Mouse (Mus musculus) forebrain, embryonic 15.5 days (tissue): ENCODE results near the gene Rcn3. TPM values are rescaled to one million over a fixed set of nuclear protein-coding genes. Genes with fewer than 3 reads are reported as not detected.

Experiments used
- ATAC-seq: fragments of 200-750 bp; cut with Nextera tagmentation; replicated peaks from 2 replicates; pipeline ENCODE4 v1.8.0; 2017; ENCODE audit warnings: mild to moderate bottlenecking, moderate TSS enrichment, moderate library complexity
- H3K27ac ChIP-seq: fragments of 300-500 bp; sonication (generic); replicated peaks from 2 replicates; pipeline ENCODE4 v1.5.1; 2015; ENCODE audit warnings: mild to moderate bottlenecking, inconsistent platforms
- H3K27me3 ChIP-seq: fragments of 300-500 bp; sonication (generic); 2 replicates; pipeline ENCODE4 v1.6.1; 2015; ENCODE audit warnings: inconsistent platforms
- H3K36me3 ChIP-seq: fragments of 300-500 bp; sonication (generic); 2 replicates; pipeline ENCODE4 v1.6.1; 2015; ENCODE audit warnings: mild to moderate bottlenecking, inconsistent platforms
- H3K4me1 ChIP-seq: fragments of 300-500 bp; sonication (generic); 2 replicates; pipeline ENCODE4 v1.6.1; 2015; ENCODE audit warnings: inconsistent platforms
- H3K4me2 ChIP-seq: fragments of 300-500 bp; sonication (generic); replicated peaks from 2 replicates; pipeline ENCODE4 v1.6.1; 2015; ENCODE audit warnings: mild to moderate bottlenecking, inconsistent platforms
- H3K4me3 ChIP-seq: fragments of 300-500 bp; sonication (generic); 2 replicates; pipeline ENCODE4 v1.5.1; 2015; ENCODE audit warnings: mild to moderate bottlenecking, inconsistent platforms
- H3K9ac ChIP-seq: fragments of 300-500 bp; sonication (generic); replicated peaks from 2 replicates; pipeline ENCODE4 v1.6.1; 2015; ENCODE audit warnings: mild to moderate bottlenecking, inconsistent platforms
- H3K9me3 ChIP-seq: fragments of 300-500 bp; sonication (generic); 2 replicates; pipeline ENCODE4 v1.6.1; 2016; ENCODE audit warnings: inconsistent platforms
- WGBS: fragments of 180-500 bp; shearing (Covaris S2); methylation state at CpG from one replicate; pipeline ENCODE4 v1.1.7; 2015; ENCODE audit warnings: mixed read lengths; 5-methylcytosine and 5-hydroxymethylcytosine counted together
- polyA plus RNA-seq: library from polyadenylated mRNA; unstranded; fragments of >200 nt; fragmentation: Nextera tagmentation; extraction: Ambion mirVana; gene quantifications from 2 replicates; pipeline ENCODE4 v1.2.1, GENCODE M21; 2015

Gene Rcn3
- polyA plus RNA-seq, result 49.6 and 54.4 TPM in 2 replicates

DNA sequence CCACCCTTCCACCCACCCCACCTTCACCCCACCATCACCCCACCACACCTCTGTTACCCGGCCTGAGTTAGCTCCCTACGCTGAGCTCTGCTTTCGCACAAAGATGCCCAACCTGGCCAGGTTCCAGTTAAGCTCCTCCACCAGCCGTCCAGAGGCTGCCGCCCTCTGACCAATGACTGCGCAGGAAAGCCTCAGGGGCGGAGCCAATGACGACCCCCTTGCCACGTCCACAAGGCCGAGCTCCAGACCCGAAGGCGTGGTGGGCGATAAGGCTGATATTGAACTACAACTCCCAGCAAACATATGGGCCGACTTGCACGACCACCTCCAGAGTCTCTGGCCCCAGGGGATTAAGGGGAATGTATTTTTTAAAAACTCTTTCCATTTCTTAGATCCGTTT is at the start of gene Rcn3:
TSS of gene Rcn3 (minus strand) at position 174 of the 400 bp plus-strand sequence.
- Histone ChIP-seq H3K4me1 (peaks cover 13% of the 10 kb centered on the region), H3K27ac (0 out of 2 replicates have a peak within 1 kb of the TSS, but pooled peaks have one; percentile 27), H3K36me3 (no peaks in the 10 kb centered on the region), H3K4me3 (peak within 1 kb of the TSS; percentile 43), H3K27me3 (no peaks in the 10 kb centered on the region), H3K4me2 (peak within 1 kb of the TSS; percentile 51), H3K9ac (peak within 1 kb of the TSS; percentile 40), H3K9me3 (no peaks in the 10 kb centered on the region)
- 0% methylated on average over 16 of the region's 16 CpGs for WGBS
- ATAC-seq, result peak; percentile 95

DNA sequence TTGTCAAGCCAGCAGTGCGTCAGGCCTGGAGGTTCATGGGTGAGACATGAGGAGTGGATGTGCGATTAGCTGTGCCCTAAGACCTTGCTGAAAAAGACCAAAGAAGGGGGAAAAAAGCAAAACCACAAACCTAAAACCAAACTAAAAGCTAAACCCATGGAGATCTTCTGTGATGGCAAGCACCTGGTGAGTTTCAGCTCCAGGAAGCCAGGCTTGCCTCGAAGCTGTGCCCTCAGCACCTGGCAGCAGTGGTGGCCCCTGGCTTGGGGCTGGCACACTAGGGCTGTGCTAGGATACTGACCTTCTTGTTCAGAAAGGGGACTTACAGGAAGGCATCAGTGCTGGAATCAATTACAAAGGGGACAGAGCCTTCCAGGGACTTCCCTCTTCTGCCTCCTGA is 49.3 kb upstream of the Rcn3 start:
- WGBS, result 92% methylated on average over 3 of the region's 3 CpGs
- H3K4me3 ChIP-seq, result no peak overlapping the region
- H3K27me3 ChIP-seq, result no peaks in the 10 kb centered on the region
- no peak for ATAC-seq
- no peaks in the 10 kb centered on the region; the same call in 1 of the 2 replicates for H3K36me3 ChIP-seq
- H3K27ac ChIP-seq, result no peak overlapping the region
- peaks cover 2% of the 10 kb centered on the region; the same call in 1 of the 2 replicates for H3K4me1 ChIP-seq
- H3K9me3 ChIP-seq, result no peaks in the 10 kb centered on the region
- no peak overlapping the region for H3K4me2 ChIP-seq
- H3K9ac ChIP-seq, result no peak overlapping the region

- no peak overlapping the region for H3K27ac ChIP-seq
- WGBS, result 78% methylated on average over 8 of the region's 8 CpGs
- no peaks in the 10 kb centered on the region; the same call in 1 of the 2 replicates for H3K27me3 ChIP-seq
- H3K9me3 ChIP-seq, result no peaks in the 10 kb centered on the region
- H3K9ac ChIP-seq, result no peak overlapping the region
- H3K4me2 ChIP-seq, result no peak overlapping the region
- peaks cover 10% of the 10 kb centered on the region for H3K4me1 ChIP-seq
- H3K36me3 ChIP-seq, result no peaks in the 10 kb centered on the region; the same call in 1 of the 2 replicates
- no peak for ATAC-seq
- H3K4me3 ChIP-seq, result no peak overlapping the region
Measured at GRCm38 (mm10) chr7:45139904-45140723, 48.1 kb upstream of the Rcn3 start.

DNA sequence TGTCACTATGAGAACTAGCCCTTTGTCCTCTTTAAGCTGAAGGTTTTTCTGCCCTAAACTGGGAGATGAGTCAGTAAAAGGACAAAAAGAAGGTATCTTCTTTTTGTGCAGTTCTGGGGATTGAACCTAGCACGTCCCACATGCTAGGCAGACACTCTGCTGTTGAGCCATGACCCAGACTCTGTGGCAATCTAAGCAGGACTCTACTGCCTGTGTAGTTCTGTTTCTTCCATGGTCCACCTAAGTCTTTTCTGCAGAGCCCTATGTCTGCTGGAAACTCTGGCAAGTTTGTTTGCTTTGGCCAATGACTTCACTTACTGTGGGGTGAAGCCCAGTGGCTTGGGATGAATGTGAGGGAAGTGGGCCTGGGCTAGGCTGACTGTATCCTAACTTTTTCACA is 46.4 kb upstream of the Rcn3 start:
- Histone ChIP-seq H3K9ac (no peak overlapping the region), H3K4me1 (peaks cover 10% of the 10 kb centered on the region), H3K27ac (no peak overlapping the region), H3K9me3 (no peaks in the 10 kb centered on the region), H3K36me3 (no peaks in the 10 kb centered on the region), H3K4me3 (no peak overlapping the region), H3K4me2 (no peak overlapping the region), H3K27me3 (no peaks in the 10 kb centered on the region; the same call in 1 of the 2 replicates)
- 79% methylated on average over 1 of the region's 1 CpGs for WGBS
- no peak for ATAC-seq

DNA sequence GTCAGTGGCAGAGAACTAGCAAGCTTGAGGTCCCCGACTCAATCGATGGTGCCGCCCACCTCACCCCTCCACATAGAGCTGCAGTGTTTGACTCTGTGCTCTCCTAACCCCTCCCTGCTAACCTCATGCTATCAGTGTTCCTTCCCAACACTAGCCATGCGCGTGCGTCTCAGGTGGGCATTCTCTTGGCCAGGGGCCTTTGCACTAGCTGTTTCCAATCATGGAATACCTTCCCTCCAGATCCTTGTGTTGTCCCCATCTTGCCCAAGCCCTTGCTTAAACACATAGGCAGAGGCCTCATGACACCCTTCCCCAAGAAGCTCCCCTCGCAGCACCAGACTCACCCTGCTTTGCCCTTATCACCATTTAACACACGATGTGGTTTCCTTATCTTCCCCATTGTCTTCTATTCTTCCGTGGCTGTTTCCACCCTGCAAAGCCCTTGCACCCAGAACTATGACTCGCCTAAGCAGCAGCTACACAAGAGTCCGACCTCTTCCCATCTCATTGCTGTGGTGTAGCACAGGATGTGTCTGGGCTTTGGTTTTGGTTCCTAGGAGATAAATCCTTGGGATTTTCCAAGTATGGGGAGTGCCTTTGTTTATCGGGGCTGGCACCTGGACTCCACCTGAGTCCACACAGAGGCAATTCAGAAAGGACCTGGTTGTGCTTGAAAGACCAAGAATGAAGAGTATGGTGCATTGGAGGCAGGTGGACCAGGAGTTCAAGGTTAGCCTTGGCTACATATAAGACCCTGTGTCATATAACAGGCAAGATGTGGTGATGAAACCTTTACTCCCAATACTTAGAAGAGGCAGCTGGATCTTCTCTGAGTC is 45.4 kb upstream of the Rcn3 start:
- 85% methylated on average over 12 of the region's 12 CpGs for WGBS

DNA sequence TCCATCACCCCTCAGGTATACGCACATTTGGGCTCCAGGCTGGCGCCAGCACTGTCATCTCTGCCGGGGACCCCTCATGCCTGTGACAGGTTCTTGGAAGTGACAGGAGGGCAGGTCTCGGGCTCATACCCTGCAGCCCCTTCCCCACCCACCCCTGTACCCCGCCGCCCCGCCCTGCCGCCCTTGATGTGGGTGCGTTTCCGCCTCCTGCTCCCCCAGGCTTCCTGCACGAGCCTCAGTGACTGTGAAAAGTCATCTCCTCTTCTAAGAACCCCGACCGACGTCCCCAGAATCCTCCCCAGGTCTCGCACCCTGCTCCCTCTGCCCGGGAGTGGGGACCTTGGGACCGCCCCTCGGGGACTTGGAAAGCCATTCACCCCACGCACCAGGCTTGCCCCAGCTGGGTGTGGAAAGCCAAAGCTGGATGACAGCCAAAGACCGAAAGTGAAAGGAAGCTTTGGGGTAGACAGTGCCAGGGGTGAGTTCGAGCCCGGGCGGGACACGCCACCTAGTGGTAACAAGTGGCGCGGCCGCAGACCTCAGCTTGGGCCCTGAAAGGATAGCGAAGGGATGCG is 44.1 kb upstream of the Rcn3 start, which contains the start of the genes Gm45713 and Flt3l:
TSS of gene Gm45713 (minus strand) at position 239 of the 575 bp plus-strand sequence.
TSS of gene Flt3l (minus strand) at position 440 of the 575 bp plus-strand sequence.
- no peaks in the 10 kb centered on the region for H3K9me3 ChIP-seq
- no peaks in the 10 kb centered on the region; the same call in 1 of the 2 replicates for H3K27me3 ChIP-seq
- H3K4me1 ChIP-seq, result peaks cover 10% of the 10 kb centered on the region
- no peak within 1 kb of the TSS for H3K27ac ChIP-seq
- peak within 1 kb of the TSS; percentile 46 for H3K4me3 ChIP-seq
- H3K9ac ChIP-seq, result peak within 1 kb of the TSS; percentile 55
- H3K4me2 ChIP-seq, result peak within 1 kb of the TSS; percentile 79
- H3K36me3 ChIP-seq, result no peaks in the 10 kb centered on the region
- WGBS, result 2% methylated on average over 29 of the region's 29 CpGs
- peak; percentile 88 for ATAC-seq

More for the DNA sequence above, 45.4 kb upstream of the Rcn3 start:
- Histone ChIP-seq H3K9ac (no peak overlapping the region), H3K27me3 (no peaks in the 10 kb centered on the region; the same call in 1 of the 2 replicates), H3K4me2 (no peak overlapping the region), H3K27ac (no peak overlapping the region), H3K9me3 (no peaks in the 10 kb centered on the region), H3K36me3 (no peaks in the 10 kb centered on the region), H3K4me3 (no peak overlapping the region), H3K4me1 (peaks cover 10% of the 10 kb centered on the region)
- no peak for ATAC-seq

- WGBS, result 87% methylated on average over 3 of the region's 3 CpGs
- H3K4me2 ChIP-seq, result 0 out of 2 replicates have a peak overlapping the region, but pooled peaks have one; percentile 79
- H3K27me3 ChIP-seq, result no peaks in the 10 kb centered on the region; the same call in 1 of the 2 replicates
- no peaks in the 10 kb centered on the region for H3K36me3 ChIP-seq
- no peak overlapping the region for H3K9ac ChIP-seq
- peaks cover 10% of the 10 kb centered on the region for H3K4me1 ChIP-seq
- no peaks in the 10 kb centered on the region for H3K9me3 ChIP-seq
- H3K27ac ChIP-seq, result no peak overlapping the region
- ATAC-seq, result no peak
- no peak overlapping the region for H3K4me3 ChIP-seq
Measured at GRCm38 (mm10) chr7:45135370-45135769, 43.3 kb upstream of the Rcn3 start.

DNA sequence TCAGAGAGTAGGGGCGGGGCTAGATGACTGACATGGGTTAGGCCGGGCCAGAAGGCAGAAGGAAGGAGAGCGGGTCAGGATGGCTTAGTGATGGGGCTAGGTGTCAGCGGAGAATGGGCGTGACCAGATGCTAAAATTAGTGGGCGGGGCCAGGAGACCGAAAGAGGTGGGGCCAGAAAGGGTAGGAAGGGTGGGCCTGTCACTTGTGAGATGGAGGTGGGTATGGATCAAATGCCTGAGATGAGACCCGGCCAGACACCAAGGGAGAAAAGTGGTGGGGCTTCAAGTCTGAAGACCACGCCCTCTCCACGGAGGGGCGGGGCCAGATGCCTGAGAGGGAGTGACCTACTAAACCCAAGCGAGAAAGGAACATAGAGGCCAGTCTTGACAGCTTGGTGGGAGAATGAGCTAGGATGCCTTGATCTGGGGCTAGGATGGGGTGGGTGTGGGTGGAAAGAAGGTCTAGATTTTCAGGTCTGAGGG is 42.6 kb upstream of the Rcn3 start:
- no peak overlapping the region for H3K27ac ChIP-seq
- H3K36me3 ChIP-seq, result no peaks in the 10 kb centered on the region
- ATAC-seq, result no peak
- peaks cover 15% of the 10 kb centered on the region for H3K4me1 ChIP-seq
- no peak overlapping the region for H3K9ac ChIP-seq
- no peak overlapping the region for H3K4me3 ChIP-seq
- no peak overlapping the region for H3K4me2 ChIP-seq
- no peaks in the 10 kb centered on the region for H3K9me3 ChIP-seq
- H3K27me3 ChIP-seq, result no peaks in the 10 kb centered on the region; the same call in 1 of the 2 replicates
- 10% methylated on average over 12 of the region's 12 CpGs for WGBS

DNA sequence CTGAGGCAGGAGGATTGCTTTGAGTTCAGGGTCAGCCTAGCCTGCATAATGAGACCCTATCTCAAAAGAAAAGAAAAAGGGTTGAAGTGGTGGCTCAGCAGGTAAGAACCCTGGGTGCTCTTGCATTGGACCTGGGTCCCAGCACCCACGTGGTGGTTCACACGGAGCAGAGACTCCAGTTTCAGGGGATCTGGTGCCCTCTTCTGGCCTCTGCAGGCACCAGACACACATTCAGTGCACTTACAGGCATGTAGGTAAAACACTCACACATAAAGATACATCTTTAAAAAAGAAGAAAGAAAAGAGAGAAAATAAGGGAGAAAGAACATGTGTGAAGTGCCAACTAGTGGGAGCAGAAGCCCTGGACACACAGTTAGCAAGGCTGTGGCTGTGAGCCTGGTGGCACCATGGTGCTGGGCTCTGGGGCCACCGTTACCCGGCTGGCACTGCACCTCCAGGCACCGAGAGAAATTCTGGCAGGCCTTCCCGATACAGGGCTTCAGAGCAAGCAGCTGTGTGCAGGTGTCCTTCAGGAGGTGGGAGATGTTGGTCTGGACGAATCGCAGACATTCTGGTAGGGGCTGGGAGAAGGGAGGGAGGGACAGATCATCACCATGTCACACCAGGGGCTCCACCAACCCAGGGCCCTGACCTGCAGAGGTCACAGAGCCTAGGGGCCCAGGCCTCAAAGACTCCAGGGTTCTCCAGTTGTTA is 41.6 kb upstream of the Rcn3 start:
- Histone ChIP-seq H3K27ac (no peak overlapping the region), H3K4me3 (no peak overlapping the region), H3K36me3 (no peaks in the 10 kb centered on the region), H3K4me2 (no peak overlapping the region), H3K27me3 (no peaks in the 10 kb centered on the region; the same call in 1 of the 2 replicates), H3K4me1 (peaks cover 19% of the 10 kb centered on the region), H3K9ac (no peak overlapping the region), H3K9me3 (no peaks in the 10 kb centered on the region)
- ATAC-seq, result no peak
- 74% methylated on average over 8 of the region's 8 CpGs for WGBS

GRCm38 (mm10) chr7:45131850-45132249 is 39.8 kb upstream of the Rcn3 start:
- no peak overlapping the region for H3K27ac ChIP-seq
- WGBS, result 80% methylated on average over 11 of the region's 11 CpGs
- H3K27me3 ChIP-seq, result no peaks in the 10 kb centered on the region; the same call in 1 of the 2 replicates
- no peak overlapping the region for H3K4me2 ChIP-seq
- H3K36me3 ChIP-seq, result peaks cover 5% of the 10 kb centered on the region
- no peaks in the 10 kb centered on the region for H3K9me3 ChIP-seq
- peaks cover 29% of the 10 kb centered on the region for H3K4me1 ChIP-seq
- no peak overlapping the region for H3K4me3 ChIP-seq
- ATAC-seq, result no peak
- no peak overlapping the region for H3K9ac ChIP-seq
